Mouse (Mus musculus) 416B (cell line): Measurements from ENCODE around the gene Ttc7.

ENCODE experiments used
- DNase-seq: peaks from one replicate; pipeline ENCODE4 v3.0.0; 2011; ENCODE audit warnings: low read depth

Ttc7 gene

DNA sequence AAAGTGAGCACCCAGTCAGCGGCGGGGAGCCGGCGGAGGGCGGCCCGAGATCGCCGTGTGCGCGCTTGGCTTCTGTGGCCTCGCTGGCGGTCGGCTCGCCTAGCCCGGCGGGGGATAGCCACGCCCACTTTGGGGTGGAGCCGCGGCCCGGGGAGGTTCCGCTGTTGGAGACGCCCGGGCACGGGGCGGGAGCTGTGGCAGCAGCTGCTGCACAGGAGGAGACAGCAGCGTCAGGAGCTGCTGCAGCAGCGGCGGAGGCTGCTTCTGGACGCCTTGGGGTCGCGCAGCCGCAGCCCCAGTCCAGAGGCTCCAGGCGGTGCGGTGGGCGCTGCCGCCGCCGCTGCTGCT is at the start of gene Ttc7:
TSS of gene Ttc7 (plus strand) at position 181 of the 348 bp plus-strand sequence.
- peak; percentile 88 for DNase-seq

GRCm38 (mm10) chr17:87235019-87235418 is 47.7 kb upstream of the Ttc7 start:
- no peak for DNase-seq

DNA sequence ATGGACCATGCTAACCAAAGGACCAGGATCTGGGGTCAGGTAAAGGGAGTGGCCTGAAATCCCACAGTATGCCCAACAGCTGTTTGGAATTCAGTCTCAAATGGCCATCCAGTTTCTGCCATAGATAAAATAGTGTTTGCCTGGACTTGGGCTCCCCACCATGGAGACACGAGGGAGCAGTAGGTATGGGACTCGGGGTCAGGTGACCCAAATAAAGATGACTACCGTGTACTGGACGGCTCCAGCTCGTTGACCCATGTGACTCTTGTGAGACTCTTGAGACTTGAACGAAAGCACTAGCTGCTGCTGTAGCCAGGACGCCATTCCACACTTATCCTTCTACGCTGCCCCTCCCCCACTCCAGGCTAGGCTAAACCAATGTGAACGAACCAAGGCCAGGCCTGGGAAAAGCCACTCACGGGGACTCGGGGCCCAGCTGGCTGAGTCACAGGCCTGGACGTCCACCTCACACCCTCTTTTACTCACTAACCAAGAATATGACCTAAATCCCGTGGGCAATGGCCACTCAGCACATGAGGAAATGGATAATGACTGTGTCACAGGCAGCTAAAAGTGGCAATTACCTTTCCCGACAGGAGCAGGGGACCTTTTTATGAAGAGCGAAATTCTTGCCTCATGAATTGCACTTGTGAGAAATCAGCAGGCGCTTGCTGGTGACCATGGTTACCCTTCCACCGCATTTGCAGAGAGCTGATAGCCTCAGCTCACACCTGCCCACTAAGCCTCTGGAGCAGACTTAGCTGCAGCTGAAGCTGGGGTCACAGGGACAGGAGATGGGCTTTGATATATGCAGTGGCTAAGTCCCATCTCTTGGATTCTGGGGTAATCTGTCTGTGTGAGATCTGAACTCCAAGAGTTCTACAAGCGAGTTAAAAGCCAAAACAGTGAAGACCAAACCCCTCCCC is 45.7 kb upstream of the Ttc7 start:
- peak; percentile 2 for DNase-seq

- DNase-seq: no peak
These were observed 44.9 kb upstream of the Ttc7 start for GRCm38 (mm10) chr17:87237826-87238225.

DNA sequence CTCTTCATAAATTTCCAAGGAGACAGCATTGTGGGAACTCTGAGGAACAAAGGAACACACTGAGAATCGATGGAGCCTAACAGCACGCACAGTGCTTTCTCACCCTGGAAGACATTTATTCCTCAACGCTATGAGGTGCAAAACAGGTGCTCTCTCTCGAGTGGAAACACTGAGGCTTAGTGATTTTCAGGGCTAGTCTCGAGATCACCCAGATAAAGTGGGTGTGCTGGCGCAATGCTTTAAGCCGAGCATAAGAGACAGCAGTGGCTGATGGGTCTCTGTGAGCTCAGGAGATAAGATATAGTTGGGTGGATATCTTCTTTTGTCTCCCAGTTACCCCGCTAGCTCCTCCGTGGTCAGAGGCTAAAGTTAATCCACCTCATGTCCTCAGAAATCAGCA is 36.6 kb upstream of the Ttc7 start:
- DNase-seq: no peak

DNA sequence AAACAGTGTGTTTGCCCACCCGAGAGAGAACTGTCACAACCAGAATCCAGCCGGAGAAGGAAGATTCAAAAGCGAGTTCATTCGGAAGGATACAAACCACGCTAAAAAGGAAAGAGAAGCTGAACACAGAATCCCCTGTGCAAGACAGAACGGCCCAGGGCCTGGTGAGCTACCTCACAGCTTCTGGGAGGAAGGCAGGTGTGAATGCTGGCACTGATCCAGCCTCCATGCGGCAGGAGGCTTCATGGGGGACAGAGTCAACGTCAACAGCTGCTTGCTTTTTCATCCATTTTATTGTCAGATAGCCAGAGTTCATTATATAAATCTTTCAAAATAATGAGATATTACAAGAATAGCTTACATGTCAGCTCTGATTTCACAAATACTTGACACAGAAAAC is 28.3 kb upstream of the Ttc7 start:
- no peak for DNase-seq

DNA sequence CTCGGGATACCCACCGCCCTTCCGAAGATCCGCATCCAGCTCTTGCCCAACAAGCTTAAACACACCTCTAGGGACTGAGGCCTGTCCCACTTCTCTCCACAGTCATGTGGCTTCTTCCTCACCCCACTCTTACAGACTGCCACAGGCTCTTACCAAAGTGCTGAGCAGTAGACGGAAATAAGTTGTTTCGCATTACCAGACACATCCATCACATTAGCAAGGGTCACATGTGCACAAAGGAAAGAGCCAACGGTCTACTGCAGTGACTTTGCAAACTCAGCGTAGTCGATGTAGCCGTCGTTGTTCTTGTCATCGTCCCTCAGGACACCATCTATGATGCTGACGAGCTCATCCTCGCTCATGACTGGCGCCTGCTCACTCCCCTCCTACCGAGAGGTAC is 27.0 kb upstream of the Ttc7 start:
- DNase-seq: no peak

DNA sequence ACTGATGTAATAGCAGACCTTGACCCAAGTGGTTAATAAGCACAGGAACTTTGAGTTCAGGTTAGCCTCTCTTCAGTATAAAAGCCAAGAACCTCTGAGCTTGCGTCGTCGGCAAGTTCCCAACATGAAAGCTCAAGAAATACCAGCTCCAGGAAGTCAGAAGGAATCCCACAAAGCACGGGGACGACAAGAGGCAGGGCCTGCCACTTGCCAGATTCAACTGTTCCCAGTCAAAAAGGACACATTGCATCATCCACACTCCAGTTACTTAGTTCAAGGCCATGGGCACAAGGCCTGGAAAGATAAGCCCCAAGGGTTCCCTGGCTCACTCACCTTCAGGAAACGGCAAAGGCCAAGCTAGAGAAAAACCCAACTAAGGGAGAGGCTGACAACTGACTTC is 19.3 kb upstream of the Ttc7 start:
- peak; percentile 82 for DNase-seq

DNA sequence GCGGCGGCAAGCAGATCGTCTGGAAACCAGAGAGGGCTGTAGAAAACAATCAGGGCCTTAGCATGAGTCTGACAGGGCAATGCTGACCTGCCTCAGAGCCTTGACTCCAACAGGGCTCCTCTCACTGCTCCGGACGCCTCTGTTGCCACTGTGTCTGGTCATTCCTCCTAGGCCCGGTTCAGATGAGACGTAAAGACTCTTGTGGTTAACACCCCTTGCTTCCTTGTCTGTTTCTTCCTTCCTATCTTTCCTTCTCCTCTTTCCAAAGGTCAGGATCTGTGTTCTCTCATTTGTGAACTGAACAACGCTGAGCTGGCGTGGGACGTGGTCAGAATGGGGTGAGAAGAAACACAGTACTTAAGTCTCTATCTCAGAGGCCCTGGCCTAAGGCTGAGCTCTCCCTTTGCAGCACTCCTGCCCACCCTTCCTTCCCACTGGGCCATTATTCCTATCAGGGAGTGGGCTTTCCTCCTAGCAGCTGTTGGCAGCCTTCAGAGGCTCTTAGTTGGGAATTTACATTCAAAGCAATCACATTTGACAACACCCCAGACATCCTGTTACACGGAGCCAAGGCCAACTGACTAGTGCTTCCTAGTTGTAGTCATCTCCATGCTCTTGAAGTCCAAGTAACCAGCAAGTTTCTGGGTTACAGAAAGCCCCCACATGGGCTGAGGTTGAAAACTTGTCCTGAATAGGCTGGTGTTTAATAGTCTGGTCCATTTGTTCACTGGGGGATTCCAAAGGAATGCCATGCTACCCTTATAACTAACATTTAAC is 18.4 kb upstream of the Ttc7 start:
- DNase-seq: peak; percentile 35

GRCm38 (mm10) chr17:87264927-87265791 is 17.5 kb upstream of the Ttc7 start:
- peak; percentile 44 for DNase-seq

DNA sequence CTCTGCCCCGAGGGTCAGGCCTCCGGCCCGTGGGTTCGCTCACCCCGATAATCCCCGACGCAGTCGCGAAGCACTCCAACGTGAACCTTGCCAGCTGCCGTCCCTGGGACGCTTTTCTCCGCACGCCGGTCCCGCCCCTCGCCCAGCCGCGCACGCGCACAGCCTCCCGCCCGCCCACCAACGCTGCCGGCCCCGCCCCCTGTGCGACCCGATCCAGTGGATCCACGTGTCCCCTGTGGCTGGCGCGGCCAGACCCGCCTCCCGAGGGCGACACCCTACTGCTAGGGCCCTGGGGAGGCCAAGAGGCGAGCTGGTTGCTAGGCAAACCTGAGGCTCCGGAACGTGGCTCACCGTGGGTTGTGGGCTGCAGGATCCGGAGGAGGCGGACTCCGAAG is 16.9 kb upstream of the Ttc7 start, which contains the start of gene Mcfd2:
TSS of gene Mcfd2 (minus strand) at position 144 of the 395 bp plus-strand sequence.
- DNase-seq: peak; percentile 87

DNA sequence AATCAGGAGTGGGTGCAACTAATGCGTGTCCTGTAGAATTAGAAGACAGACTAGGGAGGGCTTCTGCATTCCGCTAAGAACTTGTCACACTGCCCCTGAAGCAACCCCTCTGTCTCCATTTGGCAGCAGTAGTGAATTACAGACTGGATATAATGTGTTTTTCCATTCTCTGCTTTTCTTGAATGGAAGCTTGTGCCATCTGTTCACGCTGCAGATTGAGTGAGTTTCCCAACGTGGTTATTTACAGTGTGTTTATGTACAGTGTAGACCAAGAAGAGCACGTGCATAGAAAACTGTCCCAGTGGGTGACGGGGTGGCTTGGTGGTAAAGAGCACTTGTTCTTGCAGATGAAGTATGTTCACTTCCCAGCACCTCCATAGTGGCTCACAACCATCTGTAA is 13.2 kb upstream of the Ttc7 start:
- DNase-seq: no peak

- peak; percentile 82 for DNase-seq
These were observed 7.0 kb upstream of the Ttc7 start for GRCm38 (mm10) chr17:87275363-87276341.

- peak; percentile 96 for DNase-seq
These were observed 530 bp upstream of the Ttc7 start for GRCm38 (mm10) chr17:87282007-87282705.

GRCm38 (mm10) chr17:87283055-87283754 is 519 bp downstream of the Ttc7 start:
- DNase-seq: peak; percentile 28

DNA sequence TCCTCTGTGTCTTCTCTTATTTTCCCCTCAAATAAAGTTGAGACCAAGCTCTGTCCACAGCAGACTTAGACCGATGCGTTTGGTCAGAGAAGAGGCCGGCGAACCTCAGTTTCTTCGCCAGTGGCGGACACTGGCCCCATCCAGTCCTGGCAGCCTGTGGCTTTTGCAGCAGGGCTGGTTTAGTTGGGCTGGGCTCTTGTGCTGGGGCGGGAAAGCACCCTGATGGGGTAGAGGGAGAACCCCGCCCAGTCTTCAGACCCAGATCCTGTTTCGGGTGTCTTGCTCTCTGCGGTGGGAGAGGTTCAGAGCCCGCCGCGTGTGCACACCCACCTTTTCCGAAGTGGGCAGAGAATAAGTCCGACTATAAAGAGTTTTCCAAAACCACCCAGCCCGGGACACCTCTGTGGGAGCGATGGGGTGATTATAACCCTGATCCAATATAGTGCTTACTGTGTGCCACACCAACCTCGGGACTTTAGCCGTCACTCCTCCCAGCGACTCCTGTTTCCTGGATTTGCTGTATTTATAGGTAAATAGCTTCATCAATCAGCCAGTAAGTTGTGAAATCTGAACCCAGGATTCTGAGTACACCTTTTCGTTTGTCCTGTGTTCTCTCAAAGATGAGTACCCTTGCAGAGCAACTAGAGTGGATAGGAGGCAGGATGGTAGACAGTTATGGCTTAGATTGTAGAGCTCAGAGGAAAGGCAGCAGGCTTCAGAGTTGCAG is 1.2 kb downstream of the Ttc7 start:
- DNase-seq: peak; percentile 72

GRCm38 (mm10) chr17:87284482-87285040 is 1.9 kb downstream of the Ttc7 start:
- DNase-seq: no peak

DNA sequence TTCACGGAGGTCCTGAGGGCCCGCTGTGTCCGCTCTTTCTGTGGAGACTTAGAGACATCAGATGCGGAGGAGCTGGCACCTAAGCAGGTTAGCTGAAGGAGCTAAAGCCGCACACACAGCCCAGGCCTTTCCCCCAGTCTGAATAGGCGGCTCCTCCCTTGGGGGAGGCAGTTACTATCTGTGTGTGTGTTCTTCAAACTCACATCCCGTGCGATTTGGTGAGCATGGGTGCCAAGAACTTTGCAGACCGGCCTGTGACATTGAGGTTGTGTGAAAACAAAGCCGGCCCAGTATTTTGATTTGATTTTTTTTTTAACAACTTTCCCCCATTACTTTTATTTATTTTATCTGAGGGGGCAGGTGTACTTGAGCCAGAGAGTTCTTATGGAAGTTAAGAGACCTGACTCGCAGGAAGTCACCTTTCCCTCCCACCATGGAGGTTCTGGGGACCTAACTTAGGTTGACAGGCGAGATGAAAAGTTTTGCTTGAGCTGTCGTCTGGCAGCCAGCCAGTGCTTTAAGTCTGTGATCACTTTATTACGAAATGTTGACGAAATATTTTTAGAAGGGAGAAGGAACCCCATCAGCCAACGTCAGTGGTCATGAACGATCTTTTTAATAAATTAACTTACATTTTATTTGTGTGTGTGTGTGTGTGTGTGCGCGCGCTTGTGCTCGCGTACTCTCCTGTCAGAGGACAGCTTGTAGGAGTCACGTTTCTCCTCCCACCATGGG is 3.2 kb downstream of the Ttc7 start:
- DNase-seq: peak; percentile 57
